Mouse (Mus musculus): ENCODE data around the gene Mast3.

- no peak for TF ChIP-seq CTCF (IDR thresholded peaks at IDR 0.05; ENCODE audit: extremely low read depth, insufficient read depth, insufficient read length, insufficient replicate concordance)
- TF ChIP-seq POLR2A (IDR thresholded peaks at IDR 0.05; ENCODE audit: low read depth, low read length) = no peak
These were observed 40.8 kb downstream of the Mast3 start for GRCm38 (mm10) chr8:70764026-70764425.

Data from spleen, adult 2 months (tissue).